Mouse (Mus musculus): ENCODE data around the gene Fam205c.

Fam205c gene

DNA sequence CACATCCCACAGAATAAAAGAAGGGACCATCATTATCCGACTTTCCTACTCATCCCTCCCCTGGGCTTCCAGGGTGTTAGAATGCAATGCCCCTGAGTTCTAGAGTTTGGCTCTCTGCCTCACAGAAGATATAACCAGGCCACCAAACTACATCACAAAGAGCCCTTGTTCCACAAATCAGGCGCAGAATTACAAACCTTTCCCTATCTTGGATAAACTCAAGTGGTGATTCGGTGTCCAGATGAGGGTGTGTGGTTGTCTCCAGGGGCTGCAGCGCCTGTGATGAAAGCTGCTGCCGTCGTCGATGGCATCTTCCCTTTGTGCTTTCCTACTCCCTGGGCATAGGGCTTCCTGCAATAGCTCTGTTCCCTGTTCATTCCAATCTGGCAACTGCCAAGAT lies at the start of gene Fam205c:
Gene Fam205c, minus strand, starts transcription at position 101 of the 400 bp plus-strand sequence.
- no peak for DNase-seq

GRCm38 (mm10) chr4:42922461-42922860 lies 48.4 kb upstream of the Fam205c start:
- no peak for DNase-seq

DNA sequence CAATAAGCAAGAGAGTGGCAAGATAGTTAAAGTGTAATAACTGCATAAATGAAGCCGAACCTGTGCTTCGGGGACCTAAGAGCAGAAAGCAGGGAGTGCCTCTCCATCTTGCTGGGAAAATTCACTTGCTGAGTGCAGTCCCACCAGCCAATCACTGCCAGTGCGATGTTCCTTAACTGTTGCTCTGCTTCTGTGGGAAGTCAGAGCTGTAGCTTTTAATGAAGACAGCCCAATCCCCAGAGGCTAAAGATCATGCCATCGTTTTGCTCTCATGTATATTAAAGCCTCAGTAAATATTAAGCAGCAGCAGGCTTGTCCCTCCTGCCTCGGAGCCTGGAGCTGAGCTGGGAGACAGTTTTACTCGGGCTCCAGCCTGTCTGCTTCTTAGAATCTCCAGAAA lies 48.0 kb upstream of the Fam205c start:
- DNase-seq: no peak

- DNase-seq: no peak
These were observed 47.5 kb upstream of the Fam205c start for GRCm38 (mm10) chr4:42921536-42921935.

GRCm38 (mm10) chr4:42920726-42921125 lies 46.7 kb upstream of the Fam205c start:
- no peak for DNase-seq

- no peak for DNase-seq
These were observed 43.4 kb upstream of the Fam205c start for GRCm38 (mm10) chr4:42917402-42917774.

DNA sequence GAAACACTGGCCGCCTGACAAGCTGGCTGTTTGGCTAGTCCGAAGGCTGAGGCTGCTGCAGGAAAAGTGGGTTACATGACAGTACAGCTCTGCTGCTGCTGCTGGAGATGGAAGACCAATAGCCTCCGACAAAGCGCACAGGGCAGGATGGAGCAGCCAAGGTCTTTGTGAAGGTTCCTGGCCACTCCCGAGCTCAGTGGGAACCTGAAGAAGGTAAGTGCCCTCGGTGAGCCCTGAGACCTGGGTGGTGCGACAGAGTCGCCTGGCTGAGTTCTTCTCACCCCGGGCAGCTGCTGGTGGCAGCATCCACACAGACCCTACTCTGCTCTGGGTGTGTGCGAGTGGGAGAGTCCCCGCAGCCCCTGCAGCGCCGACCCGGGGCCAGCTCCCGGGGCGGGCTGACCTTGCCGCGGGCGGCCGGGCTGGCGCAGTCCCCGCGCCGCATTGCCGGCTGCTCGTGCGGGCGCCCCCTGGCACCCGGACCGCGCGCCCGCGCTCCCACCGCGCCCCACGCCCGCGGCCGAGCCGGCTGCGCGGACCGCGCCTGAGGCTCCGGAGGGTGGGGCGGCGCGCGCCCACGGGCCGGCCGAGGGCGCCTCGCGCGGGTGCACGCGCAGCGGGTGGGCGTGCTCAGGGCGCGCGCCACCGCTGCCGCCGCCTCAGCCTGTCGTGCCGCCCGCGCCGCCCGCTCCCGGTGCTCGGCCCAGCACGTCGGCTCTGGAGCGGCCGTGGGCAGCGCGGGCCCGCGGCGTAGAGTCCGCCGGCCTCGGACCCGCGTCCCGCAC lies 42.8 kb upstream of the Fam205c start, which contains the start of gene Phf24:
Gene Phf24, plus strand, starts transcription at position 44 of the 785 bp plus-strand sequence.
- no peak for DNase-seq

GRCm38 (mm10) chr4:42915966-42916365 lies 41.9 kb upstream of the Fam205c start:
- DNase-seq: no peak

DNA sequence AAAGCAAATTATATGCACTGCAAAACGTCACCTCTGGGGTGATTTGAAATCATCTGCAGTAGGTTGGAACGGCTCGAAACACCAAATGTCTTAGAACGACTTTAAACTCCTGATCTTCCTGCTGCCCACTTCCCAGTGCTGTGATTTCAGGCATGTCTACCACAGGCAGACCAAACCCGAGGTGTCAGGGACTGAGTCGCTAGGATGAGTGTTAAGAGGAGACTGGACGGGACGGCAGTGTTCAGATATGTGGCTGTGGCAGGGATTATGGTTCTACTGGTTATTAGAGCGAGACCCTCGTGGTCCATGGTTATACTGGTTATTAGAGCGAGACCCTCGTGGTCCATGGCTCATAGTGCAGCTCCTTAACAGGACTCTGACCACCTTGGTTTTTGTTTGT lies 41.3 kb upstream of the Fam205c start:
- DNase-seq: no peak

DNA sequence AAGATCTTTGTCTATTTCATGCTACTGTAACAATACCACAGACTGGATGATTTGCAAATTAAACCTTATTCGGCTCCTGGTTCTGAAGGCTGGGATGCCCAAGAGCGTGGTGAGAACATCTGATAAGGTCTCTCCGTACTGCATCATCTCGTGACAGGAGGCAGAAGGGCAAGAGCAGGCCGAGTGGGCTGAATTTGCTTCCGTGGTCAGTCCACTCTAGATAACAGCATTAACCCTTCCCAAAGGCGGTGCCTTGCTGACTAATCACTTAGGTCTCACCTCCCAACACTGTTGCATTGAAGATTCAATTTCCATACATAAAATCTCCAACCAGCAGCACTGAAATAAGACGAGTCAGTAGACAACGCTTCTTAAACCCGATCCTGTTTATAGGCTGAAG lies 39.4 kb upstream of the Fam205c start:
- no peak for DNase-seq

- DNase-seq: no peak
These were observed 30.9 kb upstream of the Fam205c start for GRCm38 (mm10) chr4:42904966-42905365.

DNA sequence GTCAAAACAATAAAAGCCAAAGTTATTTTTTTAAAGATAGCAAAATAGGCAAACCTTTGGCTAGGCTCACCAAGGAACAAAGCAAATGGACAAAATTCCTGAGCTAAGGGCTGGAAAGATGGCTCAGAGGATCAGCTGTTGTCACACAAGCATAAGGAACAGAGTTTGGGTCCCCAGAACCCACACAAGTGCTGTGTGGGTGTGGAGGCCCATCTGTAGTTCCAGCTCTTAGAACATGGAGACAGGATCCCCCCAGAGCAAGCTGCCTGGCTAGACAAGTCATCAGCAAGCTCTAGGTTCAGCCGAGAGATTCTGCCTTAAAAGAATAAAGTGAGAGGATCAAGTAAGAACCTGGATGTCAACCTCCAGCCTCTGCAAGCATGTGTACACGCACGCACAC lies 30.5 kb upstream of the Fam205c start:
- DNase-seq: no peak

- no peak for DNase-seq
These were observed 29.9 kb upstream of the Fam205c start for GRCm38 (mm10) chr4:42903942-42904341.

DNA sequence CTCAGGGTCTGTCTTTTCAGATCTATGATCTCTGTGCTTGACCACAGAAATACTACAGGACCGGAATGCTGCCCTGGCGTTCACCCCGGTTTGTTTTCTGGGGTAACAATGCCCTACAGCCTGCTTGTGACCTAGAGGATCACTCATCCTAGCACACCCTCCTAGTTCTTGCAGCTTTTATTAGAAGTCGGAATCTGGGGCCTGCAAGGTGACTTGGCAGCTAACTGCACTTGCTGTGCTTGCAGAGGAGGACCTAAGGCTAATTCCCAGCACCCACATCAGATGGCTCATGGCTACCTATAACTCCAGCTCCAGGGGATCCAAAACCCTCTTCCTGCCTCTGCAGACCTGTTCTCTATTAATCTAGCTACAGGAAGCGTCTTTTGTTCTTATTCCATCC lies 28.7 kb upstream of the Fam205c start:
- no peak for DNase-seq

DNA sequence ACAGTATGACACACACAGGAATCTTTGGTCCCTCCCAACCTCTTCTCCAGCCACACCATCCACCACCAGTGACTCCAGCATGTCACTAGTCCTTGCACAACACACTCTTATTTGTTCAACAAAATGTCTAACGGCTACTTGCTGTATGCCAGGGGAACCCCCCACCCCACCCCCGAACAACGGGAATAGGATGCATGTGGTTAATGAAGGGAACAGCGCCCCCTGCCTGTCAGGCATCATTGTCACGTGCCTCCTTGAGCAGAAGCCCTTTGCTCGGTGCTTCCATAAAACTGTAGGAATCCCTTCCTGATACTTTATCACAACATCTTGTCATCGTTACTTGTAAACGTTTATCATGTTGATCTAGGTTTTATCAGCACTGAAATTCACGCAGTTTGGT lies 28.1 kb upstream of the Fam205c start:
- DNase-seq: no peak

- no peak for DNase-seq
These were observed 26.8 kb upstream of the Fam205c start for GRCm38 (mm10) chr4:42900878-42901277.

DNA sequence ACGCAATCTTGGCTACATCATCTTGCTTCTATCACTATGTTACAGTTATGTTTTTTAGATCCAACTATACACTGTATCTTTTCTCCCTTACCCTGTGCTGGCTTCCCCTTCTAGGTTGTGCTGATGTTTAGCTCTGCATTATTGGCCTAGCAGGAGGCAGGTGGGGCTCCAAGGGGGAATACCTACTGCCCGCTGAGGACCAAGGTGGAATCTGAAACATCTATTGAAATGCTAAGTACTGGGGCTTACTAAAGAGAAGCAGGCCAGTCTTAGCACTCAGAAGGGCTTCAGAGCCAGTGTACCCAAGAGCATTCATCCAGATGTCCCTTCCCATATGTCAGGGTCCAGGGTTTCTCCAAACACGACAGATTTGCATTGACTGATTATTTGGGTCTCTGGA lies 24.9 kb upstream of the Fam205c start:
- no peak for DNase-seq

DNA sequence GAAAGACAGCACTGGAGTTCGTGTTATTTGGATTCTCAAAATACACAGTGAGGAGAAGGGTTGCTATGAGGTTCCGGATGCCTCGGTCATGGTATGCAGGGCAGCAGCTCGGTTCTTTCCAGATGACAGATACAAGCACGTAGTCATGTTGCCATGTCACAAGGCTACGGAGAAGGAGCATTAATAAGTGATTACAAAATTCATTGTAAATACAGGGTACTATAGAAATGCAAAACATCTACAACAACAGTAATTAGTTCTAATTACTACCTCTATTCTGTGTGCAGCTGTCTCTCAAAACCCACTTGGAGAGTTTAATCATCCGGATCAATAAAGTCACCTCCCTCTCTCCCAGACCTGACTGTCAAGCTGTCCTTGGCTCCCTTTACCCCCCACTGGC lies 21.1 kb upstream of the Fam205c start:
- DNase-seq: no peak

DNA sequence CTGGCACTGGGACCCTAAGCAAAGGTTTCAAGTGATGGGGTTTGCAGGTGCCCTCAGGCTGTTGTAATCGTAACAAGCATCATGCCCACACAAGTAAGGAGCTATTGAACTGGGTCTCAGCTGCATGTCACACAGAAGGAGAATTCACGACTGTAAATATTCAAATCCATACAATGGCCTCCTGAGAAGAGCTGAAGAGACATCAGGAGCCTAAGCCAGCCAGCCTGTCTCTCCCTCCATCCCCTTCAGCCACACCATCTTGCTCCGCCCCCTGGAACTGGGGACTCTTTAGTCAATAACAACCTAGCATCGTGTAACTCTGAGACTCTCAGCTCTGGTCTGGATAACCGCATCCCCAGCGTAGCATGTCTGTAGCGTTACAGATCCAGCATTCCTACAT lies 17.1 kb upstream of the Fam205c start:
- no peak for DNase-seq

GRCm38 (mm10) chr4:42888806-42889205 lies 14.8 kb upstream of the Fam205c start:
- DNase-seq: no peak

DNA sequence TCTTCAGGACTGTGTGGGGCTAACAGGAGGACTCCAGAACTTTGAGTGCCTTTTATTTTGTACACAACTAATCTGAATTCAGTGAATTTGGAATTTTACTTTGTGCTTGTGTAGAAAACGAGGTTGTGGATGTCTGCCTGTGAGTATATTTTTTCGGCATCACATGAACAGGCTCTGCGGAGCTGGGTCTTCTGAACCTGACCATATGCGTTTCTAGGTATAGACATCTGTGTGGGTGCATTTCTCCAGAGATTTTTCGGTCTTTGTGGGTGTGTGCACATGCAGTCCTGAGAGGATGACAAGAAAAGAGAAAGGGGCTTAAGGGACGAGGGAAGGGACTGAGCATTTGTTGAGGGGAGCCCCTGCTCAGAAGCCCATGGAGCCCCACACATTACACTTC lies 12.9 kb upstream of the Fam205c start:
- DNase-seq: no peak

- no peak for DNase-seq
These were observed 6.6 kb upstream of the Fam205c start for GRCm38 (mm10) chr4:42880677-42880948.

GRCm38 (mm10) chr4:42879829-42880676 lies 6.0 kb upstream of the Fam205c start:
- DNase-seq: no peak

- no peak for DNase-seq
These were observed 3.6 kb upstream of the Fam205c start for GRCm38 (mm10) chr4:42877657-42878056.
